Mouse (Mus musculus) liver, embryonic 13.5 days (tissue): ENCODE measurements around the gene Slc30a9. TPM values are rescaled to one million over a fixed set of nuclear protein-coding genes. Genes with fewer than 3 reads are reported as not detected.

ENCODE experiments used
- ATAC-seq: fragments of 200-750 bp; cut with Nextera tagmentation; 2 replicates; pipeline ENCODE4 v1.8.0; 2017; ENCODE audit warnings: low read depth, mild to moderate bottlenecking, moderate number of reproducible peaks, moderate library complexity
- DNase-seq: peaks from one replicate; pipeline ENCODE4 v3.0.0; 2022
- H3K27ac ChIP-seq: fragments of 300-500 bp; sonication (generic); 2 replicates; pipeline ENCODE4 v1.5.1; 2015; ENCODE audit warnings: moderate library complexity, mild to moderate bottlenecking, inconsistent platforms
- H3K27me3 ChIP-seq: fragments of 300-500 bp; sonication (generic); 2 replicates; pipeline ENCODE4 v1.6.1; 2015; ENCODE audit warnings: mild to moderate bottlenecking, inconsistent platforms
- H3K36me3 ChIP-seq: fragments of 300-500 bp; sonication (generic); 2 replicates; pipeline ENCODE4 v1.6.1; 2015; ENCODE audit warnings: mild to moderate bottlenecking, inconsistent platforms
- H3K4me1 ChIP-seq: fragments of 300-500 bp; sonication (generic); replicated peaks from 2 replicates; pipeline ENCODE4 v1.6.1; 2015; ENCODE audit warnings: inconsistent platforms
- H3K4me2 ChIP-seq: fragments of 300-500 bp; sonication (generic); 2 replicates; pipeline ENCODE4 v1.6.1; 2015; ENCODE audit warnings: inconsistent platforms, mild to moderate bottlenecking, moderate library complexity
- H3K4me3 ChIP-seq: fragments of 300-500 bp; sonication (generic); replicated peaks from 2 replicates; pipeline ENCODE4 v1.5.1; 2015; ENCODE audit warnings: mild to moderate bottlenecking, inconsistent platforms
- H3K9ac ChIP-seq: fragments of 300-500 bp; sonication (generic); 2 replicates; pipeline ENCODE4 v1.6.1; 2015; ENCODE audit warnings: mild to moderate bottlenecking, inconsistent platforms
- H3K9me3 ChIP-seq: fragments of 300-500 bp; sonication (generic); replicated peaks from 2 replicates; pipeline ENCODE4 v1.6.1; 2016; ENCODE audit warnings: inconsistent platforms
- WGBS: fragments of 180-500 bp; shearing (Covaris S2); methylation state at CpG from one replicate; pipeline ENCODE4 v1.1.7; 2015; ENCODE audit not compliant: insufficient replicate concordance; 5-methylcytosine and 5-hydroxymethylcytosine counted together
- polyA plus RNA-seq: library from polyadenylated mRNA; unstranded; fragments of >200 nt; fragmentation: Nextera tagmentation; extraction: Ambion mirVana; gene quantifications from 2 replicates; pipeline ENCODE4 v1.2.1, GENCODE M21; 2015

Gene Slc30a9
- polyA plus RNA-seq: 64.0 and 75.5 TPM in 2 replicates

DNA sequence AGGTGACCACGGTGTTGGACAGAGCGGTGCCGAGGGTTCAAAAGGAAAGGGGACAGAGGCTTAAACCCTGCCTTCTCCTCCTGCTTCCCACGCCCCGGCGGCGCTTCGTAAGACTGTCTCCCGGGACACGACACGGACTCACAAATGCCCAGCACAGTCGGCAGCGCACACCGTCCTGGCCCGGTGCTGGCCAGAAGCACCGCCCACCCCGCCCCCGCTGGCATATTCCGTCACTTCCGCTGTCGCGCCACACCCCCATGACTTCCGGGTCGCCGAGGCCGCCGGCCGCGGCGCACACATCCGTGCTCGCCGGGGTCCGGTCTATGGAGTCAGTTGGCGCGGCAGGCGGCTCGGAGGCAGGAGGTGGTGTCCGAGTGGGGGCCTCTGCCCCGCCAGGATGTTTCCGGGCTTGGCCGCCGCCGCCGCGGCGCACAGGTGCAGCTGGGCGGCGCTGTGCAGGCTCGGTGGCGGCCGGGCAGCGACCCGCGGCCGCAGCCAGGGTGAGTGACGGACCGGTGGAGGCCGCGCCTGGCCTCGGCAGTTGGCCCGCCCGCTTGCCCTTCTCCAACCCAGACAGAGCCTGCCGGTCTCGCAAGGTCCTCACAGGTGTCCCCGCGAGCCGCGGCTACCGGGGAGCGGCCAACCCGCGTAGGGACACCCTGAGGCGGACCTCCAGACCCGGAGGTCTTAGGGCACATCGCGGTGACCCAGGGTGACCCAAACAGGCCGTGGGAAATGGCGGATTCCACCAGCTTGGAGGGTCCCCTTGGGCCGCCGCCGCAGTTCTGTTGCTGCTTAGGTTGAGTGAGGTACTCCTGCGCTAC is at the start of gene Slc30a9:
Slc30a9 (plus strand) TSS at position 258 of the 824 bp plus-strand sequence.
- Histone ChIP-seq H3K27ac (peak within 1 kb of the TSS; percentile 90), H3K36me3 (peaks cover 22% of the 10 kb centered on the region)
- ATAC-seq: peak; percentile 95

DNA sequence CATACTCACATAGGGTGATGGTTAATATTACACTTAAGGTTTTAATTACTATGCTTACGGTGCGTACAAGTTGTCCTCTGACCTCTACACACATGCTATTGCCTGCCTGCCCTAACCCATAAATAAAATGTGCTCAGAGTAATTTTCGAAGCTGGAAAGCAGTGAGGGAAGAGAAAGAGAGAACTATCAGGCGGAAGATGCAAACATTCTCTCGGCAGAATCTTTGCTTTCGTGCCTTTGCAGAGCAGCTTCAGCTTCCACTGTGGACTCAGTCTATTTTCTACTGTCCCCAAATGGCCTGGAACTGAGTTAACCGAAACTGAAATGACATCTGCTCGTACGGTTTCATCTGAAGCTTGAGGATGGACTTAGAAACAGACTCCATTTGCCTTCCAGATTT is 48.3 kb upstream of the Slc30a9 start:
- Histone ChIP-seq H3K9ac (no peak overlapping the region), H3K27ac (no peak overlapping the region), H3K4me2 (no peak overlapping the region), H3K36me3 (no peaks in the 10 kb centered on the region), H3K4me3 (no peak overlapping the region), H3K9me3 (no peaks in the 10 kb centered on the region), H3K4me1 (peaks cover 38% of the 10 kb centered on the region), H3K27me3 (no peaks in the 10 kb centered on the region)
- DNase-seq (no peak), ATAC-seq (no peak)
- WGBS: 79% methylated on average over 9 of the region's 9 CpGs

More for the DNA sequence above, at the start of gene Slc30a9:
- peak; percentile 86 for DNase-seq
- peaks cover 31% of the 10 kb centered on the region for H3K4me1 ChIP-seq
- no peaks in the 10 kb centered on the region for H3K27me3 ChIP-seq
- peak within 1 kb of the TSS; percentile 97 for H3K9ac ChIP-seq
- H3K4me3 ChIP-seq: peak within 1 kb of the TSS; percentile 97
- peak within 1 kb of the TSS; percentile 76 for H3K4me2 ChIP-seq
- H3K9me3 ChIP-seq: no peaks in the 10 kb centered on the region
- WGBS: under 1% methylated on average over 82 of the region's 83 CpGs

GRCm38 (mm10) chr5:67260159-67260530 is 46.6 kb upstream of the Slc30a9 start:
- no peaks in the 10 kb centered on the region for H3K27me3 ChIP-seq
- under 1% methylated on average over 9 of the region's 9 CpGs for WGBS
- H3K36me3 ChIP-seq: peaks cover 16% of the 10 kb centered on the region
- peak overlapping the region; percentile 74 for H3K27ac ChIP-seq
- no peaks in the 10 kb centered on the region for H3K9me3 ChIP-seq
- H3K4me2 ChIP-seq: peak overlapping the region; percentile 57
- DNase-seq: no peak
- peak overlapping the region; percentile 96 for H3K4me3 ChIP-seq
- peak overlapping the region; percentile 97 for H3K9ac ChIP-seq
- ATAC-seq: no peak
- peaks cover 52% of the 10 kb centered on the region for H3K4me1 ChIP-seq

GRCm38 (mm10) chr5:67260531-67261371 is 46.0 kb upstream of the Slc30a9 start, which contains the start of gene Tmem33:
Gene Tmem33 (plus strand): TSS chr5:67260565.
- ATAC-seq (peak; percentile 88), DNase-seq (peak; percentile 92)
- peak within 1 kb of the TSS; percentile 77 for H3K4me2 ChIP-seq
- peaks cover 22% of the 10 kb centered on the region for H3K36me3 ChIP-seq
- peak within 1 kb of the TSS; percentile 96 for H3K4me3 ChIP-seq
- no peaks in the 10 kb centered on the region for H3K27me3 ChIP-seq
- H3K9ac ChIP-seq: peak within 1 kb of the TSS; percentile 97
- WGBS: under 1% methylated on average over 67 of the region's 67 CpGs
- peaks cover 52% of the 10 kb centered on the region for H3K4me1 ChIP-seq
- peak within 1 kb of the TSS; percentile 98 for H3K27ac ChIP-seq
- H3K9me3 ChIP-seq: no peaks in the 10 kb centered on the region

DNA sequence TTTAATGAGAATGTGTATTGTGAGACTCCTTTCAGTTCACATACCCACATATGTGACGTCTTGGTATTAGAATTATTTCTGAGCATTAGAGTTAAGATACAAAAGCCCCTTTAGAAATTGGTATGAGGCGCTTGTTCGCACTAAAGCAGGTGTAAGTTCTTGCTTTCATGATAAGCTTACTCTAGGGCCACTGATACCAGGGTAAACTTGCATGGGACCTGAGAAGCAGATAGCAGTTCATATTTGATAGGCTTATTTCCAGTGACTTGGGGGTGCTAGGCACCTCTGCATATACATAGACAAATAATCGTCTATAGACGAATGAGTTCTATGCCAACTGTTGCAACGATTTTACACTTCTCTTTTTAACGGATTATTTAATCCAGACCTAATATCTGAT is 43.8 kb upstream of the Slc30a9 start:
- Histone ChIP-seq H3K4me3 (peak overlapping the region; percentile 96), H3K36me3 (peaks cover 42% of the 10 kb centered on the region), H3K4me1 (peaks cover 56% of the 10 kb centered on the region), H3K4me2 (peak overlapping the region; percentile 77), H3K27ac (peak overlapping the region; percentile 98), H3K9me3 (no peaks in the 10 kb centered on the region), H3K27me3 (no peaks in the 10 kb centered on the region), H3K9ac (peak overlapping the region; percentile 49; the same call in 1 of the 2 replicates)
- DNase-seq: peak; percentile 43
- 48% methylated on average over 7 of the region's 7 CpGs for WGBS
- peak; percentile 72 for ATAC-seq

GRCm38 (mm10) chr5:67266106-67266505 is 40.6 kb upstream of the Slc30a9 start:
- 79% methylated on average over 1 of the region's 1 CpGs for WGBS
- Histone ChIP-seq H3K9me3 (no peaks in the 10 kb centered on the region), H3K27ac (no peak overlapping the region), H3K4me3 (no peak overlapping the region), H3K9ac (no peak overlapping the region), H3K27me3 (no peaks in the 10 kb centered on the region), H3K4me1 (peaks cover 42% of the 10 kb centered on the region), H3K36me3 (peaks cover 58% of the 10 kb centered on the region), H3K4me2 (no peak overlapping the region)
- DNase-seq (no peak), ATAC-seq (no peak)

DNA sequence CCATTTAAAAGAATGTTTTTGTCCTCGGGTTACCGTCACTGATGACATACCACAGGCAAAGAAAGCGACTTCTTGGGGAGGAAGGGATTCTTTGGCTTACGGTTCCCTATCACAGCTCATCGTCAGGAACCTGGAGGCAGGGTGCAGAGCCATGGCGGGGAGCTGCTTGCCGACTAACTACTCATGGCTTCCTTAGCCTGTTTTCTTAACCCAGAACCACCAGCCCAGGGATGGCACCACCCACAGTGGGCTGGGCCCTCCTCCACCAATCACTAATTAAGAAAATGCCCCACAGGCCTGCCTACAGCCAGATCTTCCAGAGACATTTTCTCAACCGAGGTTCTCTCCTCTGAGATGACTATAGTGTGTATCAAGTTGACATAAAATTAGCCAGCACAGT is 37.4 kb upstream of the Slc30a9 start:
- DNase-seq (no peak), ATAC-seq (0 out of 2 replicates have a peak, but pooled peaks have one; percentile 29)
- Histone ChIP-seq H3K9ac (no peak overlapping the region), H3K27me3 (no peaks in the 10 kb centered on the region), H3K36me3 (peaks cover 50% of the 10 kb centered on the region), H3K4me2 (no peak overlapping the region), H3K9me3 (no peaks in the 10 kb centered on the region), H3K27ac (no peak overlapping the region), H3K4me1 (peaks cover 16% of the 10 kb centered on the region), H3K4me3 (no peak overlapping the region)
- WGBS: 84% methylated on average over 8 of the region's 8 CpGs

GRCm38 (mm10) chr5:67279407-67279806 is 27.3 kb upstream of the Slc30a9 start:
- WGBS: 87% methylated on average over 9 of the region's 9 CpGs
- ATAC-seq (peak; percentile 37), DNase-seq (peak; percentile 20)
- H3K27me3 ChIP-seq: no peaks in the 10 kb centered on the region
- no peaks in the 10 kb centered on the region for H3K9me3 ChIP-seq
- H3K27ac ChIP-seq: peak overlapping the region; percentile 94
- peak overlapping the region; percentile 56 for H3K4me2 ChIP-seq
- no peak overlapping the region for H3K9ac ChIP-seq
- peaks cover 48% of the 10 kb centered on the region for H3K4me1 ChIP-seq
- 0 out of 2 replicates have a peak overlapping the region, but pooled peaks have one; percentile 21 for H3K4me3 ChIP-seq
- H3K36me3 ChIP-seq: peaks cover 44% of the 10 kb centered on the region

DNA sequence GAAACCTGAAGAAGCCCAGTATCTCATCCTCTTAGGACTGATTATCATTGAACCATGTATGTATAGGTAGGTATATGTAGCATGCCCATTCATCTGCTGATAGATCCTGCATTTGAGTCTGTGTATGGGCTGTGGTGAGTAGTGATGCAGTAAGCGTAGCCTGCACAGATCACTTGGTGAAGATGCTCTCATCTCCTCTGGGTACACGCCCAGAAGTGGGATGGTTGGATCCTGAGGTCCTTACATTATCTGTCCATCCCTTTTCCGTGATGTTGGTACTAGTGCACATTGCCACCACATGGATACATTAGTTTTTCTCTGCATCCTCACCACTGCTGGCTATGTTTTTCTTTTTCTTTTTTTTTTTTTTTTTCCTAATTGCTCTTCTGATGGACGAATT is 26.9 kb upstream of the Slc30a9 start:
- Histone ChIP-seq H3K4me2 (peak overlapping the region; percentile 56), H3K27ac (peak overlapping the region; percentile 94), H3K4me1 (peaks cover 48% of the 10 kb centered on the region), H3K27me3 (no peaks in the 10 kb centered on the region), H3K4me3 (0 out of 2 replicates have a peak overlapping the region, but pooled peaks have one; percentile 21), H3K36me3 (peaks cover 48% of the 10 kb centered on the region), H3K9me3 (no peaks in the 10 kb centered on the region), H3K9ac (no peak overlapping the region; the same call in 1 of the 2 replicates)
- DNase-seq (peak; percentile 41), ATAC-seq (peak; percentile 86)
- WGBS: 51% methylated on average over 4 of the region's 4 CpGs

DNA sequence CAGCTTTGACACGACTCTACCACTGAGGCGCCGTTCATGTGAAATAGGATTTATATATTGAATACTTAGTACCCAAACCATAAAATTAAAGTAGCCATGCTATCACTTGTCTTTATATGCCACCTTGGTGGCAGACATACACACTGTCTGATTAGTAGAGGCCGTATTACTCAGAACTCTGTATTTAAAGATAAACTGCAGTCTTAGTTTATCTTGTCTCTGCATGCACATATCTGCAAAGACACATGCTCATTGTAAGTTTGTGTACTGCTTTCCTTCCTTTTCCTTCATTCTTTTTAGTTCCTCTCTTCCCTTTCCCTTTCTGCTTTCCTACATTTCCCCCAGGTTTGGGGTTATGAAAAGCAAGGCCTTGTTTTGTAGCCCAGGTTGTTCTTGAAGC is 26.4 kb upstream of the Slc30a9 start:
- Histone ChIP-seq H3K36me3 (peaks cover 53% of the 10 kb centered on the region), H3K27me3 (no peaks in the 10 kb centered on the region), H3K9me3 (no peaks in the 10 kb centered on the region), H3K4me2 (peak overlapping the region; percentile 56), H3K4me1 (peaks cover 48% of the 10 kb centered on the region), H3K9ac (peak overlapping the region; percentile 61), H3K27ac (peak overlapping the region; percentile 94), H3K4me3 (peak overlapping the region; percentile 28; the same call in 1 of the 2 replicates)
- peak; percentile 54 for DNase-seq
- WGBS: 38% methylated on average over 4 of the region's 4 CpGs
- peak; percentile 94 for ATAC-seq

- Histone ChIP-seq H3K27me3 (no peaks in the 10 kb centered on the region), H3K9me3 (no peaks in the 10 kb centered on the region), H3K27ac (peak overlapping the region; percentile 66), H3K4me3 (no peak overlapping the region), H3K9ac (peak overlapping the region; percentile 17; the same call in 1 of the 2 replicates), H3K4me1 (peaks cover 30% of the 10 kb centered on the region), H3K4me2 (peak overlapping the region; percentile 32), H3K36me3 (peaks cover 40% of the 10 kb centered on the region)
- WGBS: 30% methylated on average over 3 of the region's 3 CpGs
- ATAC-seq (peak; percentile 92), DNase-seq (peak; percentile 34)
Observed at GRCm38 (mm10) chr5:67295029-67295428, 11.7 kb upstream of the Slc30a9 start.
